11 mouse cellular contexts compared by ENCODE assay signal in genomic region chr13:20120723-20121122, GRCm38 (mm10). TPM values are rescaled to one million over a fixed set of nuclear protein-coding genes. Genes with fewer than 3 reads are reported as not detected.
DNase-seq lines count a peak whose midpoint lies in the region; ATAC-seq and TF ChIP-seq lines count a peak whose summit lies in the region.
"Had no signal": no experiment of that assay in that cellular context is flagged by ENCODE, and none has a peak within 500 bp of the region (broad histone marks: within the 10 kb centered on the region; RNA-seq: fewer than 3 reads in every experiment).

No protein-coding gene starts in this region.

- no peak overlapping the region for H3K4me2 ChIP-seq in lung, embryonic 14.5 days
- H3K4me2 ChIP-seq in hindbrain, embryonic 16.5 days (ENCODE audit: low read length), result no peak overlapping the region

- no peak for TF ChIP-seq CTCF in lung, embryonic 14.5 days (IDR thresholded peaks at IDR 0.05; ENCODE audit: low read depth)

- WGBS in lung, embryonic 14.5 days, result 29% methylated on average over 5 of the region's 5 CpGs
- WGBS in hindbrain, embryonic 16.5 days, result 75% methylated on average over 5 of the region's 5 CpGs

- no peak for ATAC-seq in lung, embryonic 14.5 days (ENCODE audit: insufficient read depth)
- ATAC-seq in hindbrain, embryonic 16.5 days, result no peak

- no peaks in the 10 kb centered on the region for H3K27me3 ChIP-seq in lung, embryonic 14.5 days (ENCODE audit: insufficient read depth, low read length)
- no peaks in the 10 kb centered on the region for H3K27me3 ChIP-seq in splenic B cell, adult 2 months (ENCODE audit: control insufficient read depth, insufficient read depth, low read length, poor library complexity, severe bottlenecking)
- H3K27me3 ChIP-seq in hindbrain, embryonic 16.5 days (replicated peaks; ENCODE audit: control insufficient read depth, insufficient read depth, low read length), result no peaks in the 10 kb centered on the region

- peaks cover 29% of the 10 kb centered on the region; the same call in 1 of the 2 replicates for H3K4me1 ChIP-seq in lung, embryonic 14.5 days (ENCODE audit: insufficient read depth)
- H3K4me1 ChIP-seq in hindbrain, embryonic 16.5 days (ENCODE audit: control insufficient read depth, insufficient read depth, low read depth, low read length), result peaks cover 6% of the 10 kb centered on the region; the same call in 1 of the 2 replicates

- H3K9me3 ChIP-seq in lung, embryonic 14.5 days (ENCODE audit: low read depth, low read length), result no peaks in the 10 kb centered on the region
- H3K9me3 ChIP-seq in hindbrain, embryonic 16.5 days (ENCODE audit: control insufficient read depth, low read length), result no peaks in the 10 kb centered on the region
- H3K9me3 ChIP-seq: G1E had no signal

- DNase-seq in kidney, adult 9 months, result peak; percentile 10
- no peak for DNase-seq in kidney, postnatal 25 days
- peak; percentile 65 to 77 for DNase-seq in heart, adult 18-20 months
- no peak for DNase-seq in lung, embryonic 14.5 days
- peak; percentile 63 for DNase-seq in splenic B cell, adult 2 months (ENCODE audit: low read depth, low spot score)
- DNase-seq in cerebellum, adult 11-12 months, result no peak
- no peak for DNase-seq in layer of hippocampus, postnatal 25 days (ENCODE audit: extremely low spot score in 1 of 2, low spot score in 1 of 2)
- DNase-seq: gastrocnemius, postnatal 36 days; left cerebral cortex, postnatal 4 days had no signal

- H3K27ac ChIP-seq in lung, embryonic 14.5 days (ENCODE audit: low read depth), result peak overlapping the region; percentile 32
- no peak overlapping the region for H3K27ac ChIP-seq in hindbrain, embryonic 16.5 days (ENCODE audit: low read depth, low read length)

- no peaks in the 10 kb centered on the region for H3K36me3 ChIP-seq in lung, embryonic 14.5 days (ENCODE audit: insufficient read depth)
- H3K36me3 ChIP-seq in splenic B cell, adult 2 months (ENCODE audit: control insufficient read depth, insufficient read depth, low read length, poor library complexity, severe bottlenecking), result no peaks in the 10 kb centered on the region
- H3K36me3 ChIP-seq in hindbrain, embryonic 16.5 days (ENCODE audit: control insufficient read depth, insufficient read depth, low read length), result no peaks in the 10 kb centered on the region
- H3K36me3 ChIP-seq: G1E had no signal

- no peak overlapping the region for H3K4me3 ChIP-seq in lung, embryonic 14.5 days (ENCODE audit: low read depth, low read length)
- no peak overlapping the region for H3K4me3 ChIP-seq in hindbrain, embryonic 16.5 days (ENCODE audit: low read length)

- H3K9ac ChIP-seq in lung, embryonic 14.5 days, result no peak overlapping the region
- no peak overlapping the region for H3K9ac ChIP-seq in hindbrain, embryonic 16.5 days (ENCODE audit: low read depth, low read length)

RNA-seq across cellular contexts. Expression of gene Elmo1, which starts 30.3 kb away (rescaled TPM):
- 1 to 10 TPM; 7.6 to 9.1 TPM for total RNA-seq in heart, adult 18-20 months (2021)
- 37.8 and 38.5 TPM in 2 replicates for polyA plus RNA-seq in lung, embryonic 14.5 days (2014; fragmentation: Nextera tagmentation; extraction: Ambion mirVana)
- 48.6 and 49.6 TPM in 2 replicates for polyA plus RNA-seq in hindbrain, embryonic 16.5 days (2015; fragmentation: Nextera tagmentation; extraction: Ambion mirVana)
- 10 to 100 TPM; 28.1 to 30.9 TPM for total RNA-seq in layer of hippocampus, postnatal 25 days (2021)
- polyA plus RNA-seq: G1E had no signal

Comparison
In these comparisons a context has a peak if more than half of its experiments do, and no peak if none do; other contexts are left out.
1. DNase-seq: peak in kidney, adult 9 months (single experiment), heart, adult 18-20 months (2 of 2) and splenic B cell, adult 2 months (single experiment); none in kidney, postnatal 25 days (0 of 2), lung, embryonic 14.5 days (single experiment), cerebellum, adult 11-12 months (single experiment) and layer of hippocampus, postnatal 25 days (0 of 2).